Mouse (Mus musculus) midbrain, embryonic 10.5 days (tissue): ENCODE measurements at regions not wholly inside any gene's neighbourhood (a gene's known extent, or its start where the extent isn't known, plus 50 kb on each side); places are given as distances from the start of the nearest gene placed in this dataset.

Experiments
- DNase-seq: peaks from one replicate; pipeline ENCODE4 v3.0.0-alpha.2; 2017; ENCODE audit warnings: low spot score
- H3K27ac ChIP-seq: fragments of 300-500 bp; sonication (generic); replicated peaks from 2 replicates; pipeline ENCODE4 v1.5.1; 2016; ENCODE audit warnings: mild to moderate bottlenecking
- H3K27me3 ChIP-seq: fragments of 300-500 bp; sonication (generic); 2 replicates; pipeline ENCODE4 v1.6.1; 2016; ENCODE audit warnings: low read depth, mild to moderate bottlenecking; ENCODE audit not compliant: poor library complexity, severe bottlenecking
- H3K36me3 ChIP-seq: fragments of 300-500 bp; sonication (generic); 2 replicates; pipeline ENCODE4 v1.6.1; 2016; ENCODE audit warnings: mild to moderate bottlenecking, moderate library complexity
- H3K4me1 ChIP-seq: fragments of 300-500 bp; sonication (generic); 2 replicates; pipeline ENCODE4 v1.6.1; 2016
- H3K4me3 ChIP-seq: fragments of 300-500 bp; sonication (generic); 2 replicates; pipeline ENCODE4 v1.5.1; 2016; ENCODE audit warnings: mild to moderate bottlenecking, moderate library complexity
- H3K9me3 ChIP-seq: fragments of 300-500 bp; sonication (generic); replicated peaks from 2 replicates; pipeline ENCODE4 v1.6.1; 2016; ENCODE audit warnings: mild to moderate bottlenecking
- WGBS: fragments of 180-500 bp; shearing (Covaris S2); methylation state at CpG from one replicate; pipeline ENCODE4 v1.1.7; 2016; 5-methylcytosine and 5-hydroxymethylcytosine counted together

- Histone ChIP-seq H3K4me1 (peaks cover 27% of the 10 kb centered on the region), H3K27ac (no peak overlapping the region), H3K27me3 (no peaks in the 10 kb centered on the region), H3K9me3 (no peaks in the 10 kb centered on the region), H3K4me3 (no peak overlapping the region), H3K36me3 (no peaks in the 10 kb centered on the region)
- no peak for DNase-seq
- WGBS = 84% methylated on average over 5 of the region's 5 CpGs
Measured at GRCm38 (mm10) chr7:37908618-37909130, 114.7 kb downstream of the Uri1 start.

- H3K36me3 ChIP-seq = no peaks in the 10 kb centered on the region
- H3K4me1 ChIP-seq = no peaks in the 10 kb centered on the region
- H3K27me3 ChIP-seq = no peaks in the 10 kb centered on the region
- no peak overlapping the region for H3K27ac ChIP-seq
- peak; percentile 53 for DNase-seq
- no peak overlapping the region for H3K4me3 ChIP-seq
- WGBS = 86% methylated on average over 6 of the region's 6 CpGs
- H3K9me3 ChIP-seq = 0 out of 2 replicates have a peak, but pooled peaks cover 4% of the 10 kb centered on the region
Measured at GRCm38 (mm10) chr7:37893885-37894284, 120.4 kb upstream of the Zfp536 start.

GRCm38 (mm10) chr7:37874382-37874781 lies 100.9 kb upstream of the Zfp536 start:
- Histone ChIP-seq H3K27me3 (no peaks in the 10 kb centered on the region), H3K4me1 (peaks cover 6% of the 10 kb centered on the region; the same call in 1 of the 2 replicates), H3K9me3 (no peaks in the 10 kb centered on the region), H3K4me3 (no peak overlapping the region), H3K36me3 (no peaks in the 10 kb centered on the region), H3K27ac (no peak overlapping the region)
- WGBS = 76% methylated on average over 12 of the region's 12 CpGs
- DNase-seq = no peak

- H3K4me1 ChIP-seq = peaks cover 6% of the 10 kb centered on the region; the same call in 1 of the 2 replicates
- WGBS = 95% methylated on average over 5 of the region's 5 CpGs
- DNase-seq = no peak
- H3K27me3 ChIP-seq = no peaks in the 10 kb centered on the region
- H3K9me3 ChIP-seq = no peaks in the 10 kb centered on the region
- H3K27ac ChIP-seq = 0 out of 2 replicates have a peak overlapping the region, but pooled peaks have one; percentile 7
- H3K4me3 ChIP-seq = no peak overlapping the region
- H3K36me3 ChIP-seq = no peaks in the 10 kb centered on the region
Measured at GRCm38 (mm10) chr7:37870956-37871355, 97.5 kb upstream of the Zfp536 start.

GRCm38 (mm10) chr7:37866468-37866867 lies 93.0 kb upstream of the Zfp536 start:
- no peak overlapping the region for H3K27ac ChIP-seq
- WGBS = 41% methylated on average over 1 of the region's 1 CpGs
- no peaks in the 10 kb centered on the region for H3K9me3 ChIP-seq
- H3K27me3 ChIP-seq = no peaks in the 10 kb centered on the region
- no peak for DNase-seq
- no peaks in the 10 kb centered on the region for H3K36me3 ChIP-seq
- H3K4me3 ChIP-seq = no peak overlapping the region
- peaks cover 4% of the 10 kb centered on the region for H3K4me1 ChIP-seq

- Histone ChIP-seq H3K4me1 (no peaks in the 10 kb centered on the region), H3K36me3 (no peaks in the 10 kb centered on the region), H3K4me3 (no peak overlapping the region), H3K27me3 (no peaks in the 10 kb centered on the region), H3K9me3 (no peaks in the 10 kb centered on the region), H3K27ac (no peak overlapping the region)
- 91% methylated on average over 5 of the region's 5 CpGs for WGBS
- no peak for DNase-seq
Measured at GRCm38 (mm10) chr7:37851471-37851870, 78.0 kb upstream of the Zfp536 start.

GRCm38 (mm10) chr7:37845201-37845600 lies 71.8 kb upstream of the Zfp536 start:
- no peak for DNase-seq
- peaks cover 15% of the 10 kb centered on the region for H3K4me1 ChIP-seq
- H3K27me3 ChIP-seq = no peaks in the 10 kb centered on the region
- no peak overlapping the region for H3K27ac ChIP-seq
- H3K9me3 ChIP-seq = no peaks in the 10 kb centered on the region
- H3K4me3 ChIP-seq = no peak overlapping the region
- WGBS = 54% methylated on average over 1 of the region's 1 CpGs
- H3K36me3 ChIP-seq = no peaks in the 10 kb centered on the region

- Histone ChIP-seq H3K36me3 (no peaks in the 10 kb centered on the region), H3K27me3 (no peaks in the 10 kb centered on the region), H3K27ac (peak overlapping the region; percentile 67), H3K4me3 (peak overlapping the region; percentile 47), H3K4me1 (peaks cover 15% of the 10 kb centered on the region), H3K9me3 (no peaks in the 10 kb centered on the region)
- under 1% methylated on average over 14 of the region's 14 CpGs for WGBS
- DNase-seq = peak; percentile 55
Measured at GRCm38 (mm10) chr7:37842000-37842513, 68.6 kb upstream of the Zfp536 start.

- WGBS = 26% methylated on average over 4 of the region's 4 CpGs
- H3K36me3 ChIP-seq = no peaks in the 10 kb centered on the region
- H3K9me3 ChIP-seq = no peaks in the 10 kb centered on the region
- peak overlapping the region; percentile 47 for H3K4me3 ChIP-seq
- H3K27ac ChIP-seq = no peak overlapping the region
- DNase-seq = no peak
- H3K27me3 ChIP-seq = no peaks in the 10 kb centered on the region
- peaks cover 15% of the 10 kb centered on the region for H3K4me1 ChIP-seq
Measured at GRCm38 (mm10) chr7:37841549-37841948, 68.1 kb upstream of the Zfp536 start.

- Histone ChIP-seq H3K27ac (no peak overlapping the region), H3K36me3 (no peaks in the 10 kb centered on the region), H3K9me3 (no peaks in the 10 kb centered on the region), H3K4me3 (no peak overlapping the region), H3K4me1 (peaks cover 18% of the 10 kb centered on the region), H3K27me3 (no peaks in the 10 kb centered on the region)
- no peak for DNase-seq
- 86% methylated on average over 5 of the region's 5 CpGs for WGBS
Measured at GRCm38 (mm10) chr7:37837883-37838282, 64.4 kb upstream of the Zfp536 start.

GRCm38 (mm10) chr7:37837372-37837771 lies 63.9 kb upstream of the Zfp536 start:
- Histone ChIP-seq H3K27me3 (no peaks in the 10 kb centered on the region), H3K9me3 (no peaks in the 10 kb centered on the region), H3K27ac (no peak overlapping the region), H3K36me3 (no peaks in the 10 kb centered on the region), H3K4me3 (no peak overlapping the region), H3K4me1 (peaks cover 14% of the 10 kb centered on the region)
- no peak for DNase-seq
- WGBS = 92% methylated on average over 5 of the region's 5 CpGs

- no peak overlapping the region for H3K27ac ChIP-seq
- no peak overlapping the region for H3K4me3 ChIP-seq
- H3K36me3 ChIP-seq = no peaks in the 10 kb centered on the region
- DNase-seq = no peak
- H3K4me1 ChIP-seq = peaks cover 9% of the 10 kb centered on the region
- no peaks in the 10 kb centered on the region for H3K27me3 ChIP-seq
- WGBS = 91% methylated on average over 8 of the region's 8 CpGs
- no peaks in the 10 kb centered on the region for H3K9me3 ChIP-seq
Measured at GRCm38 (mm10) chr7:37833420-37833819, 60.0 kb upstream of the Zfp536 start.

- Histone ChIP-seq H3K27ac (no peak overlapping the region; the same call in 1 of the 2 replicates), H3K27me3 (no peaks in the 10 kb centered on the region), H3K4me1 (peaks cover 9% of the 10 kb centered on the region), H3K9me3 (no peaks in the 10 kb centered on the region), H3K36me3 (no peaks in the 10 kb centered on the region), H3K4me3 (no peak overlapping the region)
- DNase-seq = no peak
- 82% methylated on average over 4 of the region's 4 CpGs for WGBS
Measured at GRCm38 (mm10) chr7:37832322-37832721, 58.9 kb upstream of the Zfp536 start.
